Mouse (Mus musculus): ENCODE results near the gene Tmed1.

GRCm38 (mm10) chr9:21539981-21540753, 30.1 kb upstream of the Tmed1 start:
- no peak for TF ChIP-seq CTCF (IDR thresholded peaks at IDR 0.05; ENCODE audit: borderline replicate concordance, extremely low read depth, insufficient read depth, insufficient read length)
- TF ChIP-seq POLR2A (IDR thresholded peaks at IDR 0.05; ENCODE audit: borderline replicate concordance, extremely low read depth, insufficient read depth, insufficient read length, poor library complexity, severe bottlenecking): no peak

Measured in brain, embryonic 14.5 days (tissue).